Mouse (Mus musculus): ENCODE results near the gene Syne3. TPM values are rescaled to one million over a fixed set of nuclear protein-coding genes. Genes with fewer than 3 reads are reported as not detected.

The Syne3 gene
- polyA plus RNA-seq, 1 experiment from 2014 or later = 0.50 TPM

GRCm38 (mm10) chr12:104924546-104924945, 85.1 kb downstream of the Syne3 start:
- Histone ChIP-seq H3K4me1 (replicated peaks) (peaks cover 6% of the 10 kb centered on the region), H3K27ac (peak overlapping the region; percentile 71), H3K4me2 (replicated peaks) (0 out of 2 replicates have a peak overlapping the region, but pooled peaks have one; percentile 33), H3K9me3 (0 out of 2 replicates have a peak, but pooled peaks cover 4% of the 10 kb centered on the region), H3K27me3 (replicated peaks) (no peaks in the 10 kb centered on the region), H3K4me3 (replicated peaks) (no peak overlapping the region), H3K9ac (no peak overlapping the region), H3K36me3 (no peaks in the 10 kb centered on the region)
- WGBS = 86% methylated on average over 3 of the region's 3 CpGs
- ATAC-seq = no peak

- no peak overlapping the region for H3K4me3 ChIP-seq (replicated peaks)
- no peak overlapping the region for H3K9ac ChIP-seq
- H3K4me2 ChIP-seq (replicated peaks) = peak overlapping the region; percentile 33; the same call in 1 of the 2 replicates
- H3K4me1 ChIP-seq (replicated peaks) = peaks cover 6% of the 10 kb centered on the region
- 36% methylated on average over 19 of the region's 19 CpGs for WGBS
- H3K36me3 ChIP-seq = no peaks in the 10 kb centered on the region
- 0 out of 2 replicates have a peak, but pooled peaks cover 4% of the 10 kb centered on the region for H3K9me3 ChIP-seq
- peak; percentile 70; the same call in 1 of the 2 replicates for ATAC-seq
- no peaks in the 10 kb centered on the region for H3K27me3 ChIP-seq (replicated peaks)
- H3K27ac ChIP-seq = peak overlapping the region; percentile 71
Measured at GRCm38 (mm10) chr12:104923948-104924388, 85.6 kb downstream of the Syne3 start.

- Histone ChIP-seq H3K27me3 (replicated peaks) (no peaks in the 10 kb centered on the region), H3K4me1 (replicated peaks) (peaks cover 6% of the 10 kb centered on the region), H3K4me2 (replicated peaks) (no peak overlapping the region), H3K9ac (no peak overlapping the region), H3K27ac (no peak overlapping the region), H3K36me3 (no peaks in the 10 kb centered on the region), H3K4me3 (replicated peaks) (no peak overlapping the region), H3K9me3 (0 out of 2 replicates have a peak, but pooled peaks cover 4% of the 10 kb centered on the region)
- no peak for ATAC-seq
- WGBS = 73% methylated on average over 8 of the region's 8 CpGs
Measured at GRCm38 (mm10) chr12:104922647-104923046, 87.0 kb downstream of the Syne3 start.

- H3K4me1 ChIP-seq (replicated peaks) = peaks cover 6% of the 10 kb centered on the region
- H3K9me3 ChIP-seq = 0 out of 2 replicates have a peak, but pooled peaks cover 4% of the 10 kb centered on the region
- H3K4me3 ChIP-seq (replicated peaks) = no peak overlapping the region
- no peak overlapping the region for H3K27ac ChIP-seq
- no peak for ATAC-seq
- no peaks in the 10 kb centered on the region for H3K27me3 ChIP-seq (replicated peaks)
- H3K36me3 ChIP-seq = no peaks in the 10 kb centered on the region
- no peak overlapping the region for H3K4me2 ChIP-seq (replicated peaks)
- 69% methylated on average over 7 of the region's 7 CpGs for WGBS
- no peak overlapping the region for H3K9ac ChIP-seq
Measured at GRCm38 (mm10) chr12:104921071-104921470, 88.5 kb downstream of the Syne3 start.

GRCm38 (mm10) chr12:104919247-104919646, 90.4 kb downstream of the Syne3 start:
- H3K4me3 ChIP-seq (replicated peaks) = no peak overlapping the region
- H3K9ac ChIP-seq = no peak overlapping the region
- H3K27ac ChIP-seq = no peak overlapping the region
- 0 out of 2 replicates have a peak, but pooled peaks cover 4% of the 10 kb centered on the region for H3K9me3 ChIP-seq
- H3K4me1 ChIP-seq (replicated peaks) = peaks cover 5% of the 10 kb centered on the region
- 73% methylated on average over 2 of the region's 2 CpGs for WGBS
- ATAC-seq = no peak
- no peaks in the 10 kb centered on the region for H3K36me3 ChIP-seq
- no peaks in the 10 kb centered on the region for H3K27me3 ChIP-seq (replicated peaks)
- H3K4me2 ChIP-seq (replicated peaks) = no peak overlapping the region

- H3K27me3 ChIP-seq (replicated peaks) = no peaks in the 10 kb centered on the region
- H3K27ac ChIP-seq = no peak overlapping the region
- H3K4me1 ChIP-seq (replicated peaks) = no peaks in the 10 kb centered on the region
- H3K9me3 ChIP-seq = 0 out of 2 replicates have a peak, but pooled peaks cover 4% of the 10 kb centered on the region
- H3K4me3 ChIP-seq (replicated peaks) = no peak overlapping the region
- H3K9ac ChIP-seq = no peak overlapping the region
- 92% methylated on average over 2 of the region's 2 CpGs for WGBS
- no peak for ATAC-seq
- H3K36me3 ChIP-seq = no peaks in the 10 kb centered on the region
- H3K4me2 ChIP-seq (replicated peaks) = no peak overlapping the region
Measured at GRCm38 (mm10) chr12:104917927-104918326, 91.7 kb downstream of the Syne3 start.

GRCm38 (mm10) chr12:104917297-104917696, 92.3 kb downstream of the Syne3 start:
- Histone ChIP-seq H3K36me3 (no peaks in the 10 kb centered on the region), H3K27ac (no peak overlapping the region), H3K4me2 (replicated peaks) (no peak overlapping the region), H3K4me1 (replicated peaks) (no peaks in the 10 kb centered on the region), H3K9ac (no peak overlapping the region), H3K9me3 (0 out of 2 replicates have a peak, but pooled peaks cover 4% of the 10 kb centered on the region), H3K27me3 (replicated peaks) (no peaks in the 10 kb centered on the region), H3K4me3 (replicated peaks) (no peak overlapping the region)
- 92% methylated on average over 4 of the region's 4 CpGs for WGBS
- ATAC-seq = no peak

GRCm38 (mm10) chr12:104916776-104917175, 92.8 kb downstream of the Syne3 start:
- H3K4me2 ChIP-seq (replicated peaks) = no peak overlapping the region
- H3K4me1 ChIP-seq (replicated peaks) = no peaks in the 10 kb centered on the region
- ATAC-seq = no peak
- H3K27ac ChIP-seq = no peak overlapping the region
- H3K4me3 ChIP-seq (replicated peaks) = no peak overlapping the region
- no peaks in the 10 kb centered on the region for H3K36me3 ChIP-seq
- H3K9me3 ChIP-seq = 0 out of 2 replicates have a peak, but pooled peaks cover 4% of the 10 kb centered on the region
- 89% methylated on average over 8 of the region's 8 CpGs for WGBS
- H3K27me3 ChIP-seq (replicated peaks) = no peaks in the 10 kb centered on the region
- no peak overlapping the region for H3K9ac ChIP-seq

- 0 out of 2 replicates have a peak, but pooled peaks cover 1% of the 10 kb centered on the region for H3K9me3 ChIP-seq
- H3K4me1 ChIP-seq (replicated peaks) = no peaks in the 10 kb centered on the region
- no peak overlapping the region for H3K4me2 ChIP-seq (replicated peaks)
- 67% methylated on average over 4 of the region's 4 CpGs for WGBS
- no peak overlapping the region for H3K9ac ChIP-seq
- no peak for ATAC-seq
- H3K27ac ChIP-seq = no peak overlapping the region
- H3K4me3 ChIP-seq (replicated peaks) = no peak overlapping the region
- H3K27me3 ChIP-seq (replicated peaks) = no peaks in the 10 kb centered on the region
- H3K36me3 ChIP-seq = no peaks in the 10 kb centered on the region
Measured at GRCm38 (mm10) chr12:104915681-104916080, 93.9 kb downstream of the Syne3 start.

GRCm38 (mm10) chr12:104912990-104913389, 96.6 kb downstream of the Syne3 start:
- H3K9ac ChIP-seq = no peak overlapping the region
- H3K4me2 ChIP-seq (replicated peaks) = no peak overlapping the region
- no peak overlapping the region for H3K27ac ChIP-seq
- H3K4me1 ChIP-seq (replicated peaks) = peaks cover 5% of the 10 kb centered on the region; the same call in 1 of the 2 replicates
- no peak for ATAC-seq
- H3K9me3 ChIP-seq = no peaks in the 10 kb centered on the region
- WGBS = 74% methylated on average over 3 of the region's 3 CpGs
- H3K4me3 ChIP-seq (replicated peaks) = no peak overlapping the region
- H3K27me3 ChIP-seq (replicated peaks) = no peaks in the 10 kb centered on the region
- no peaks in the 10 kb centered on the region for H3K36me3 ChIP-seq

- Histone ChIP-seq H3K4me1 (replicated peaks) (peaks cover 5% of the 10 kb centered on the region; the same call in 1 of the 2 replicates), H3K27me3 (replicated peaks) (no peaks in the 10 kb centered on the region), H3K9ac (no peak overlapping the region), H3K9me3 (no peaks in the 10 kb centered on the region), H3K4me3 (replicated peaks) (no peak overlapping the region), H3K4me2 (replicated peaks) (no peak overlapping the region), H3K27ac (no peak overlapping the region), H3K36me3 (no peaks in the 10 kb centered on the region)
- WGBS = 51% methylated on average over 10 of the region's 10 CpGs
- no peak; the same call in 1 of the 2 replicates for ATAC-seq
Measured at GRCm38 (mm10) chr12:104912281-104912933, 97.2 kb downstream of the Syne3 start.

- no peaks in the 10 kb centered on the region for H3K9me3 ChIP-seq
- 91% methylated on average over 4 of the region's 4 CpGs for WGBS
Measured at GRCm38 (mm10) chr12:104909750-104910149, 99.9 kb downstream of the Syne3 start.

More at GRCm38 (mm10) chr12:104909750-104910149, 99.9 kb downstream of the Syne3 start:
- H3K27me3 ChIP-seq (replicated peaks) = no peaks in the 10 kb centered on the region
- peaks cover 5% of the 10 kb centered on the region; the same call in 1 of the 2 replicates for H3K4me1 ChIP-seq (replicated peaks)
- H3K9ac ChIP-seq = no peak overlapping the region
- H3K36me3 ChIP-seq = no peaks in the 10 kb centered on the region
- H3K27ac ChIP-seq = no peak overlapping the region
- H3K4me2 ChIP-seq (replicated peaks) = no peak overlapping the region
- no peak overlapping the region for H3K4me3 ChIP-seq (replicated peaks)
- no peak for ATAC-seq

All from intestine, embryonic 15.5 days (tissue).